Mouse (Mus musculus) intestine, embryonic 15.5 days (tissue): Measurements from ENCODE around the gene Cdk13. TPM values are rescaled to one million over a fixed set of nuclear protein-coding genes. Genes with fewer than 3 reads are reported as not detected.
A peak's percentile ranks its signal among the peaks of the same experiment; 100 is the strongest.

Experiments used
- ATAC-seq: fragments of 200-750 bp; cut with Nextera tagmentation; 2 replicates; pipeline ENCODE4 v1.8.0; 2017; ENCODE audit warnings: moderate TSS enrichment, moderate library complexity
- H3K27ac ChIP-seq: fragments of 300-500 bp; sonication (generic); 2 replicates; pipeline ENCODE4 v1.5.1; 2015; ENCODE audit warnings: mild to moderate bottlenecking, inconsistent platforms
- H3K27me3 ChIP-seq: fragments of 300-500 bp; sonication (generic); replicated peaks from 2 replicates; pipeline ENCODE4 v1.6.1; 2015; ENCODE audit warnings: inconsistent platforms
- H3K36me3 ChIP-seq: fragments of 300-500 bp; sonication (generic); 2 replicates; pipeline ENCODE4 v1.6.1; 2015; ENCODE audit warnings: inconsistent platforms
- H3K4me1 ChIP-seq: fragments of 300-500 bp; sonication (generic); replicated peaks from 2 replicates; pipeline ENCODE4 v1.6.1; 2015; ENCODE audit warnings: inconsistent platforms
- H3K4me2 ChIP-seq: fragments of 300-500 bp; sonication (generic); replicated peaks from 2 replicates; pipeline ENCODE4 v1.6.1; 2015; ENCODE audit warnings: mild to moderate bottlenecking, inconsistent platforms
- H3K4me3 ChIP-seq: fragments of 300-500 bp; sonication (generic); replicated peaks from 2 replicates; pipeline ENCODE4 v1.5.1; 2015; ENCODE audit warnings: inconsistent platforms
- H3K9ac ChIP-seq: fragments of 300-500 bp; sonication (generic); 2 replicates; pipeline ENCODE4 v1.6.1; 2015; ENCODE audit warnings: inconsistent platforms
- H3K9me3 ChIP-seq: fragments of 300-500 bp; sonication (generic); 2 replicates; pipeline ENCODE4 v1.6.1; 2016; ENCODE audit warnings: inconsistent platforms
- WGBS: fragments of 180-500 bp; shearing (Covaris S2); methylation state at CpG from one replicate; pipeline ENCODE4 v1.1.7; 2015; 5-methylcytosine and 5-hydroxymethylcytosine counted together
- polyA plus RNA-seq: library from polyadenylated mRNA; unstranded; fragments of >200 nt; fragmentation: Nextera tagmentation; extraction: Ambion mirVana; gene quantifications from 2 replicates; pipeline ENCODE4 v1.2.1, GENCODE M21; 2015

The Cdk13 gene
- polyA plus RNA-seq, 1 experiment from 2014 or later, result 14.5 TPM

DNA sequence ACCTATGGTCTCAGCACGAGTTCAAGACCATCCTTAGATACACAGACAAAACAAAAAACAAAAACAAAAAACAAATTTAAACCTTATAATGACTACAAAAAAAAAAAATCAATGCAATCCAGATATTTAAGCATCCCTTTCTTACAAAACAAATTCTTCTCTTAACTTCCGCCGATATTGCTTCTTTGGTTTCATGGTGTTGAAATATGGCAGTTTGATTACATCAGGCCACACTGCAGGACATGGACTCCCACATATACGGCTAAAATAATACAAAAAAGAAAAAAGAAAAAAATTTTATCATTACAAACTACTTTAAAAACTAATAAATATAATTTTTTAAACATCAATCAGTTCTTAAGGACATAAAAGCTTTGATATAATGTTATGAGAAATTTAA is 77.0 kb downstream of the Cdk13 start:
- Histone ChIP-seq H3K9ac (no peak overlapping the region), H3K27me3 (no peaks in the 10 kb centered on the region), H3K4me2 (no peak overlapping the region), H3K27ac (no peak overlapping the region), H3K36me3 (no peaks in the 10 kb centered on the region), H3K4me1 (no peaks in the 10 kb centered on the region), H3K9me3 (no peaks in the 10 kb centered on the region), H3K4me3 (no peak overlapping the region)
- WGBS, result 89% methylated on average over 4 of the region's 4 CpGs
- no peak for ATAC-seq

DNA sequence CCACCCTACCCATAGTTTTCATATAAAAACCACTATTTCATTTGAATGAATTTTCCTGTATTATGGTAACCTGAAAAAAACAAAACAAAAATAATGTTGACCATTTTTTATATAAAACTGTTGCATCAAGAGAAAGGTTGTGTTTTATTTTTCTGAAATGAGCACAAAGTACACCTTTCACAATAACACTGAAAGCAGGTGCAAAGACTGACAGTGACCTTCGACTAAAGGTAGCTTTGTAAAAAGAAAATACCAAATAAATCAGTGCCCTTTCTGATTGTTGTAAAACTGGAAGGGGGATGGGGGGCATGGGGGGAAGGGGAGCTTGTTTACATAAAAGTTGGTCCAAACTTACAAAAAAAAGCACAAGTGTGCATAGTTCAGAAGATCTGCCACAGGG is 87.5 kb downstream of the Cdk13 start:
- ATAC-seq, result no peak
- peaks cover 9% of the 10 kb centered on the region; the same call in 1 of the 2 replicates for H3K36me3 ChIP-seq
- H3K9ac ChIP-seq, result no peak overlapping the region
- H3K4me3 ChIP-seq, result no peak overlapping the region
- H3K27ac ChIP-seq, result no peak overlapping the region
- WGBS, result 92% methylated on average over 1 of the region's 1 CpGs
- H3K9me3 ChIP-seq, result no peaks in the 10 kb centered on the region
- no peaks in the 10 kb centered on the region for H3K27me3 ChIP-seq
- H3K4me2 ChIP-seq, result no peak overlapping the region
- H3K4me1 ChIP-seq, result no peaks in the 10 kb centered on the region

DNA sequence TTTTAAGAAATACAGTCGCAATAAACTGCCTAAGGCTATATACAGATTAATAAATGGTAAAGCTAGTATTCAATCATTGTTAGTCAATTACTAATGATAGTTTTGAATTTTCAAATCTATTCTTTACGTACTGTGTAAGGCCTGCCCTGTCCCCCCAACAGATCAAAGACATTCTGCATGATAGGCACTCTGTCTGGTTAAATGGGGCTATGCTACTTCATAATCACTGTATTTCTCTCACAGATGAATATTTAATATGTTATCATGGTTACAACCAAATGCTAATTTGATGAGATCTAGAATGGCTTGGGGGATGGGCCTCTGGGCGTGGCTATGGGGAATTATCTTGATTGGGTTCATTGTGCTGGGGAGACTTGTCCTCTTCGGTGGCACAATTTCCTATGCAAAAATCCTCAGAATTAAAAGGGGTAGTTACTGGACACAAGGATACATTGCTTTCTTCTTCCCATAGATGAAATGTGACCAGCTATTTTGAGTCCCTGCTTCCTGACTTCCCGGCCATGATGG is 96.0 kb downstream of the Cdk13 start:
- H3K9ac ChIP-seq, result no peak overlapping the region

DNA sequence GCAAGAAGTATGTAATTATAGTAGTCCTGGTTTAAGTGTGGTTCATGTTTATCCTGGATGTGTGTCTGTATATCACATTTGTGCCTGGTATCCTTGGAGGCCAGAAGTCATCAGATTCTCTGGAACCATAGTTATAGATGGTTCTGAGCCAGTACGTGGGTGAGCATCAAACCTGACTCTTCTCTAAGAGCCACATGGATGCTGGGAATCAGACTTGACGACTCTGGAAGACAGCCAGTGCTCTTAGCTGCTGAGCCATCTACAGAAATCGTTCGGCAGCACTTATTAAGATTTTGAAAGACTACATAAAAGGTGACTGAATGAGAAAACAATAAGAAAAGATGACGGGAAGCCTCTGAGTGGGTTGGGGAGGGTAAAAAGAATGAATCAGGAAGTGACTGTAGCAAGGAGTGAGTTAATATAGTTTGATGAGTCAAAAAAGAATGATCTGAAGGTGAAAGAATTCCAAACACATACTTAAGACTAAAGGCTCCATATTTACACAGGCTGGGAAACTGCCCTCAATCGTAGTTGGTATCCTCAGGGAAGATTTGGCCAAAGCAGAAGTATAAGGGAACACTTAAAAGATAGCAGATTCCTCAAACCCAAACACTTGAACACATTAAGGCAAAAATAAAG is 99.6 kb downstream of the Cdk13 start:
- Histone ChIP-seq H3K4me1 (no peaks in the 10 kb centered on the region), H3K27me3 (no peaks in the 10 kb centered on the region), H3K9me3 (no peaks in the 10 kb centered on the region), H3K36me3 (no peaks in the 10 kb centered on the region), H3K4me2 (no peak overlapping the region), H3K9ac (no peak overlapping the region), H3K27ac (no peak overlapping the region), H3K4me3 (no peak overlapping the region)
- WGBS, result 73% methylated on average over 6 of the region's 6 CpGs
- ATAC-seq, result no peak

More for the DNA sequence above, 96.0 kb downstream of the Cdk13 start:
- no peak overlapping the region for H3K27ac ChIP-seq
- H3K36me3 ChIP-seq, result no peaks in the 10 kb centered on the region
- no peaks in the 10 kb centered on the region for H3K4me1 ChIP-seq
- no peak; the same call in 1 of the 2 replicates for ATAC-seq
- H3K27me3 ChIP-seq, result no peaks in the 10 kb centered on the region
- H3K4me3 ChIP-seq, result no peak overlapping the region
- WGBS, result 86% methylated on average over 5 of the region's 5 CpGs
- H3K4me2 ChIP-seq, result no peak overlapping the region
- no peaks in the 10 kb centered on the region for H3K9me3 ChIP-seq

DNA sequence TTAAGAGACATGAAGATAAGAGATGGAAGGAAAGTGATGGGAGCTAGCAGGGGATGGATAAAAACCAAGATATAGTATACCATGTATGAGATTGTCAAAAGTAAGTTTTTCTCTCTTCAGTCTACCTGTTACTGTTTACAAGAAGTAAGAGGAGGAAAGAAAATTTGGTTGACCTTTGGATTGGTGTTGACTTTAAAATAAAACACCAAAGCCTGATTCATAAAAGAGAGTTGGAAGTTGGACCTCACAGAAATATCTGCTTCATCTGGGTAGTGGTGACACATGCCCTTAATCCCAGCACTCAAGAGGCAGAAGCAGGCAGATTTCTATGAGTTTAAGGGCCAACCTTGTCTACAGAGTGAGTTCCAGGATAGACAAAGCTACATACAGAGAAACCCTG is 102.6 kb downstream of the Cdk13 start:
- no peak overlapping the region for H3K9ac ChIP-seq
- no peaks in the 10 kb centered on the region for H3K9me3 ChIP-seq
- no peaks in the 10 kb centered on the region for H3K27me3 ChIP-seq
- no peak overlapping the region for H3K27ac ChIP-seq
- H3K4me1 ChIP-seq, result no peaks in the 10 kb centered on the region
- H3K4me3 ChIP-seq, result no peak overlapping the region
- H3K4me2 ChIP-seq, result no peak overlapping the region
- no peak for ATAC-seq
- H3K36me3 ChIP-seq, result no peaks in the 10 kb centered on the region

DNA sequence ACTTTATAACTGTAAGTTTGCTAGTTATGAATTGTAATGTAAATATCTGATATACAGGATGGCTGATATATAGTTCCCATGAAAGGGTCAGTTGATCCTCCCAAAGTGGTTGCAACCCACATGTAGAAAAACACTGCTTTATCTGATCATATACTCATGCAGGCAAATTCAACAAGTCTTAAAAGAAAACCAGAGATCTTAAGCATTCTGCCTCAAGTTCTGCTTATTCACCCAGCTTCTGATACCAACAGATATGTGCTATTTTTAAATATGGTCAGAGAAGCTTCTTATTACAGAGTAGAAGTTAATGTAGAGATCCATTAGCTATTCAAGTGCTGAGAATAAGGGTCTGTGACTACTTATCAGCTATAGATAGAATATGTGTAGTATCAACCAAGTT is 103.6 kb downstream of the Cdk13 start:
- H3K4me1 ChIP-seq, result no peaks in the 10 kb centered on the region
- no peaks in the 10 kb centered on the region for H3K27me3 ChIP-seq
- H3K36me3 ChIP-seq, result no peaks in the 10 kb centered on the region
- no peak for ATAC-seq
- H3K4me3 ChIP-seq, result no peak overlapping the region
- H3K4me2 ChIP-seq, result no peak overlapping the region
- no peaks in the 10 kb centered on the region for H3K9me3 ChIP-seq
- H3K9ac ChIP-seq, result no peak overlapping the region
- H3K27ac ChIP-seq, result no peak overlapping the region

DNA sequence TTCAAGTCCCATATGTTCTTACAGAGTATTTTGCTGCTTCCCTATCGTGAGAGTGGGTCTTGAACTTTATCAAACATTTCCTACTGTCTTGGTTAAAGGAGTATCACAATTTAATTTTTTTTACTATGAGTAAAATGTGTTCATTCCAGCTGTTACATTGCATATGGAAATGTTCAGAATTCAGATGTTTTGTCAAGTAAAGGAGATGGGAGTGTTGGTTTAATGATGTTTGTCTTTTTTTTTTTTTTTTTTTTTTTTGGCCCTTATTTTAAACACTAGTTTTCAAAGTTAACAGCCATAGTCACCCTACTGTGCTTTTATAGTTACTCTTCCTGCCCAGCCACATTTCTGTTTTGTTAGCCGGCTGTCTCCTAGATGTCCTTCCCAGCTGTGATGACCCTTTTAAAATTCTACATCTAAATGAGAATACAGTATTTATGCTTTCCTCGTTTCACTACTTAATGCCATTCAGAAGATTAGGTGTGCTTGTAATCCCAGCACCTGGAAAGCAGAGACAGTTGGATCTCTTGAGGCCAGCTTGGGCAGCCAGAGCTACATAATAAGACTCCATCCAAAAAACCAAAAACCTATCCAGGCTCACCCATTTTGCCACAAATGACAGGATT is 104.7 kb downstream of the Cdk13 start:
- 86% methylated on average over 3 of the region's 3 CpGs for WGBS
- no peaks in the 10 kb centered on the region for H3K9me3 ChIP-seq
- H3K4me2 ChIP-seq, result no peak overlapping the region
- H3K9ac ChIP-seq, result no peak overlapping the region
- no peak overlapping the region for H3K4me3 ChIP-seq
- no peaks in the 10 kb centered on the region for H3K4me1 ChIP-seq
- H3K27me3 ChIP-seq, result no peaks in the 10 kb centered on the region
- no peak overlapping the region for H3K27ac ChIP-seq
- H3K36me3 ChIP-seq, result no peaks in the 10 kb centered on the region
- ATAC-seq, result no peak

DNA sequence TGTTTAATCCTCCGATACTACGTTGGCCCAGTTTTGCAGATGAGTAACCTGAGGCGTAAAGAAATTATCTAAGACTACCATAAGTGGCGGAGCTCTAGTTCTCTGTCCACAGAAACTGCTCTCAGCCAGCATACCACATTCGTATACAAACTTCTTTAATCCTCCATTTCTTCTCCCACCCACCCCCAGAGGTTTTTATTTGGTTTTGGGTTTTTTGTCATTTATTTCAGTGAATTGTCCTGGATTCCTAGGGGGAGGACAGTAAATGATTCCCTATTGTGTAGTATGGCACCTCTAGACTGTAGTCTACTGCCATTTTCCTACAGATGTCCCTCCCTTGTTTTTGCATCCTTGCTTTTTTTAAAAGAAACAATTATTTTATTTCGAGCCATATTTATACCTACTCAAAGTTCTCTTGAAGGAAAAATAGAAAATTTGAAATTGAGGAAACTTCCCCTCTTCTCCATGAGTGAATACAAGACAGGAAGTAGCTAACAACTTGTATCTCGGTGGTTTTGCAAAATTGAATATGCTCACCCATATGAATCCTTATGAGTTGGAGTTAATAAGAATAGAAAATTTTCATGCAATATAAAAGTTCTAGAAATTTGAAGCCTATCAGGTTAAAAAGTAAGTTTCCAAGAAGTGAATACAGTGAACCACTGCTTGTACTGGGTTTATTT is 108.9 kb downstream of the Cdk13 start:
- Histone ChIP-seq H3K9ac (peak overlapping the region; percentile 87), H3K4me3 (peak overlapping the region; percentile 77), H3K4me1 (0 out of 2 replicates have a peak, but pooled peaks cover 5% of the 10 kb centered on the region), H3K4me2 (peak overlapping the region; percentile 61), H3K9me3 (no peaks in the 10 kb centered on the region), H3K27ac (peak overlapping the region; percentile 91), H3K36me3 (no peaks in the 10 kb centered on the region), H3K27me3 (no peaks in the 10 kb centered on the region)
- ATAC-seq, result no peak
- 8% methylated on average over 7 of the region's 7 CpGs for WGBS

DNA sequence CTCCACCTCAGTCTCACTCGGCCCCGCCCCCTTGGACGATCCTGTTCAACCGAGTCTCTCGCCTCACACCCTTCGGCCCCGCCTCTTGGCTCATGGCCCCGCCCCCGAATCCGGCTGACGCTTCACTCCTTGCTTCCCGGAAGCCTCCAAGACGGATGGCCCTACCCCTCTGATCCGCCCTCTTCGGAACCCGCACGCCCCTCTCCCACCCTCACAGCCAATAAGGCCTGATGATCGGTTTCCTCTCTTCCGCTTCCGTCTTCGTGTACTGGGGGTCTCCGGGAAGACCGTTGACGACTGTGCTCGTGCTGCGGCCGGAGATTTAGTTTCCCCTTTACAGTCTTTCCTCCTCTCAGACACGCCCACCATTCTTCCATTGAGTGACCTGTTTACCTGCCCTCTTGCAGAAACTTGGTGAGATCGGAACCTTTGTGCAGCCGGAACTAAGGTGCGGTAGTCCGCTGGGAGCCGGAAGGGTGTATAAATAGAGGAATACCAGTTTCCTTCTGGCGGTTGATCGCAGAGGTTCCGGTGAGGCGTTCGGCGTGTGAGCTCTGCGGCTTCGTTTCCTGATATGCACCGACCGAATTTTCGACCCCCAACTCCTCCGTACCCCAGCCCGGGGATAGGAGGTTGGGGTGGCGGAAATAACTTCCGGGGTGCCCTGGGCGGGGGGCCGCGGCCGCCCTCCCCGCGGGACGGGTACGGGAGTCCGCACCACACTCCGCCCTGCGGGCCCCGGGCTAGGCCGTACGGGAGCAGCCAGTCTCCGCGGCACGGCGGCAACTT is 109.8 kb downstream of the Cdk13 start, which contains the start of the genes Mplkip and Sugct:
Gene Mplkip, plus strand, starts transcription at position 282 of the 789 bp plus-strand sequence.
Gene Sugct, minus strand, starts transcription at position 643 of the 789 bp plus-strand sequence.
- H3K27ac ChIP-seq, result peak within 1 kb of the TSS; percentile 91
- H3K4me1 ChIP-seq, result 0 out of 2 replicates have a peak, but pooled peaks cover 5% of the 10 kb centered on the region
- H3K4me3 ChIP-seq, result peak within 1 kb of the TSS; percentile 77
- ATAC-seq, result peak; percentile 98
- WGBS, result under 1% methylated on average over 66 of the region's 66 CpGs
- H3K9ac ChIP-seq, result peak within 1 kb of the TSS; percentile 87
- peak within 1 kb of the TSS; percentile 62 for H3K4me2 ChIP-seq
- no peaks in the 10 kb centered on the region for H3K36me3 ChIP-seq
- H3K27me3 ChIP-seq, result no peaks in the 10 kb centered on the region
- H3K9me3 ChIP-seq, result no peaks in the 10 kb centered on the region

DNA sequence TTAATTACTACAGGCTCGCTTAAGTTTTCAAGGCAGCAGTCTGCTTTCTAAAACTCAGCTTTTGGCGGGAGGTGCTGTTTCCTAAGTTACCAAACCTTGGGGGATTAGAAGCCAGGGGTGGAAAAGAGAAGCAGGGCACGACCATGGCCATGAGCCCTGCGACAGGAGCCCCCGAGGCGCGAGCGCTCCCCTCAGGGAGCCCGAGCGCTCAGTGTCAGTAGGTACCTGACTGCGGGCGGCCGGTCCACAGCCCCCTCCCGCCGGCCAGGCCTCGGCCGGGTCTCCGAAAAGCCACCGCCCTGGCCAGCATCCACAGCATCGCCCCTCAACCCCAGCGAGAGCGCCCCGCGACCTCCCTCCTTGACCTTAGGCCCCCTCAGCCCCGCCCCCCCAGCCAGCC is 110.5 kb downstream of the Cdk13 start:
- peak; percentile 77 for ATAC-seq
- Histone ChIP-seq H3K4me2 (peak overlapping the region; percentile 62), H3K4me3 (peak overlapping the region; percentile 77), H3K36me3 (no peaks in the 10 kb centered on the region), H3K4me1 (peaks cover 7% of the 10 kb centered on the region; the same call in 1 of the 2 replicates), H3K9ac (peak overlapping the region; percentile 70), H3K27me3 (no peaks in the 10 kb centered on the region), H3K27ac (peak overlapping the region; percentile 82), H3K9me3 (no peaks in the 10 kb centered on the region)
- 2% methylated on average over 19 of the region's 25 CpGs for WGBS

DNA sequence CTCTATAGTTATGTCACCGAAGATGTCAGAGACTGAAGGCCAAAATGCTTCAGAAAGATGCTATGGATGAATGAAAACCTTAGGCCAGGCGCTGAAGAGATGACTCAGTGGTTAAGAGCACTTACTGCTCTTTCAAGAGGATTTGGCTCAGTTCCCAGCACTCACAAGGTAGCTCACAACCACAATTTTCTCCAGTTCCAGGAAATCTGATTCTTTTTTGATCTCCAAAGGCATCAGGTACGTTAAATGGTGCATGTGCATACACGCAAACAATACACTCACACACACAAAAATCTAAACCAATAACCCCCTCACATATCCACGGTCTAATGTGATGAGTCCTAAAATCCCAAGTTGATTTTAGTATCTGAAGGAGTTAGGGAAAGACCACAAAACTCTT is 111.1 kb downstream of the Cdk13 start:
- 63% methylated on average over 5 of the region's 5 CpGs for WGBS

DNA sequence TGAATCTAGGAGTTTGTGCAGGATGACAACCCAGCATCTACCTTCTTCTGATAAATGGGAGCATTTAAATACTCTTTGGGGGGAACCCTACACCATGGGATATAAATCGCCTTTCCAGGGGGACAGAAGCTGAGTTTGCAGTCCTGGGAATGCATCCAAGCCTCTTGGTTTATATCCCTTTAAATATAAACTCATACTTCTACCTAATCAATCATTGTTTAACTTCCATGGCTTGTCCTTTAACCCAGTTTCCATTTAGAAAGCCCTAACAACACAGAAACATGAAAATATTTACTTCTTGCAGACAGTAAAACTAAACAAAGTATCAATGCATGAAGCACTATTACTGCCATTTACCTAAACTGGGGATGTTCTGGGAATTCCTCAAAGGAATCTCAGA is 113.5 kb downstream of the Cdk13 start:
- ATAC-seq, result no peak
- WGBS, result 52% methylated on average over 1 of the region's 1 CpGs
- H3K27ac ChIP-seq, result no peak overlapping the region

More for the DNA sequence above, 111.1 kb downstream of the Cdk13 start:
- Histone ChIP-seq H3K9ac (no peak overlapping the region), H3K36me3 (no peaks in the 10 kb centered on the region), H3K27ac (no peak overlapping the region), H3K4me2 (peak overlapping the region; percentile 62), H3K9me3 (no peaks in the 10 kb centered on the region), H3K4me1 (peaks cover 7% of the 10 kb centered on the region; the same call in 1 of the 2 replicates), H3K27me3 (no peaks in the 10 kb centered on the region), H3K4me3 (no peak overlapping the region; the same call in 1 of the 2 replicates)
- no peak for ATAC-seq

More for the DNA sequence above, 113.5 kb downstream of the Cdk13 start:
- no peaks in the 10 kb centered on the region for H3K36me3 ChIP-seq
- no peak overlapping the region for H3K4me2 ChIP-seq
- no peak overlapping the region for H3K9ac ChIP-seq
- H3K27me3 ChIP-seq, result no peaks in the 10 kb centered on the region
- no peaks in the 10 kb centered on the region for H3K9me3 ChIP-seq
- H3K4me3 ChIP-seq, result no peak overlapping the region
- peaks cover 7% of the 10 kb centered on the region; the same call in 1 of the 2 replicates for H3K4me1 ChIP-seq
